Mouse (Mus musculus) midbrain, embryonic 11.5 days (tissue): Measurements from ENCODE around the gene Ugt1a8. TPM values are rescaled to one million over a fixed set of nuclear protein-coding genes. Genes with fewer than 3 reads are reported as not detected.
"Not testable (repeated sequence)": the region's sequence is repeated elsewhere in the genome, so short reads cannot be mapped to it uniquely, and the experiment has no call there.

Source experiments
- ATAC-seq: fragments of 200-750 bp; cut with Nextera tagmentation; 2 replicates; pipeline ENCODE4 v1.8.0; 2017; ENCODE audit warnings: moderate TSS enrichment, moderate library complexity; ENCODE audit not compliant: low FRiP score
- DNase-seq: peaks from one replicate; pipeline ENCODE4 v3.0.0; 2015; ENCODE audit warnings: low spot score; ENCODE audit errors: missing footprints
- H3K27ac ChIP-seq: fragments of 300-500 bp; sonication (generic); 2 replicates; pipeline ENCODE4 v1.5.1; 2014; ENCODE audit warnings: low read depth, low read length
- H3K27me3 ChIP-seq: fragments of 300-500 bp; sonication (generic); 2 replicates; pipeline ENCODE4 v1.6.1; 2014; ENCODE audit warnings: mild to moderate bottlenecking, low read length, moderate library complexity, mixed read lengths; ENCODE audit not compliant: control insufficient read depth, insufficient read depth
- H3K36me3 ChIP-seq: fragments of 300-500 bp; sonication (generic); 2 replicates; pipeline ENCODE4 v1.6.1; 2014; ENCODE audit warnings: mild to moderate bottlenecking, low read length, moderate library complexity, mixed read lengths; ENCODE audit not compliant: control insufficient read depth, insufficient read depth
- H3K4me1 ChIP-seq: fragments of 300-500 bp; sonication (generic); 2 replicates; pipeline ENCODE4 v1.6.1; 2014; ENCODE audit warnings: low read length; ENCODE audit not compliant: control insufficient read depth, insufficient read depth
- H3K4me2 ChIP-seq: fragments of 300-500 bp; sonication (generic); 2 replicates; pipeline ENCODE4 v1.6.1; 2014; ENCODE audit warnings: mild to moderate bottlenecking, moderate library complexity
- H3K4me3 ChIP-seq: fragments of 300-500 bp; sonication (generic); 2 replicates; pipeline ENCODE4 v1.5.1; 2014; ENCODE audit warnings: low read depth, low read length
- H3K9ac ChIP-seq: fragments of 300-500 bp; sonication (generic); 2 replicates; pipeline ENCODE4 v1.6.1; 2014; ENCODE audit warnings: low read length
- H3K9me3 ChIP-seq: fragments of 300-500 bp; sonication (generic); 2 replicates; pipeline ENCODE4 v1.6.1; 2016; ENCODE audit warnings: low read length; ENCODE audit not compliant: control insufficient read depth
- WGBS: fragments of 180-500 bp; shearing (Covaris S2); extraction: QIAGEN DNeasy Blood & Tissue Kit; methylation state at CpG from one replicate; pipeline ENCODE4 v1.1.7; 2014; 5-methylcytosine and 5-hydroxymethylcytosine counted together
- polyA plus RNA-seq: library from polyadenylated mRNA; unstranded; fragments of >200 nt; fragmentation: Nextera tagmentation; extraction: Ambion mirVana; gene quantifications from 2 replicates; pipeline ENCODE4 v1.2.1, GENCODE M21; 2014

Ugt1a8 gene
- polyA plus RNA-seq, 1 experiment from 2014 or later: not detected

- H3K27ac ChIP-seq: no peak overlapping the region
- no peak overlapping the region for H3K4me2 ChIP-seq
- no peak overlapping the region for H3K4me3 ChIP-seq
- 84% methylated on average over 1 of the region's 1 CpGs for WGBS
- H3K4me1 ChIP-seq: no peaks in the 10 kb centered on the region
- no peak overlapping the region for H3K9ac ChIP-seq
- H3K9me3 ChIP-seq: no peaks in the 10 kb centered on the region
- H3K27me3 ChIP-seq: no peaks in the 10 kb centered on the region
- no peak for ATAC-seq
- no peaks in the 10 kb centered on the region for H3K36me3 ChIP-seq
- DNase-seq: no peak
Observed at GRCm38 (mm10) chr1:88077128-88077527, 10.5 kb upstream of the Ugt1a8 start.

DNA sequence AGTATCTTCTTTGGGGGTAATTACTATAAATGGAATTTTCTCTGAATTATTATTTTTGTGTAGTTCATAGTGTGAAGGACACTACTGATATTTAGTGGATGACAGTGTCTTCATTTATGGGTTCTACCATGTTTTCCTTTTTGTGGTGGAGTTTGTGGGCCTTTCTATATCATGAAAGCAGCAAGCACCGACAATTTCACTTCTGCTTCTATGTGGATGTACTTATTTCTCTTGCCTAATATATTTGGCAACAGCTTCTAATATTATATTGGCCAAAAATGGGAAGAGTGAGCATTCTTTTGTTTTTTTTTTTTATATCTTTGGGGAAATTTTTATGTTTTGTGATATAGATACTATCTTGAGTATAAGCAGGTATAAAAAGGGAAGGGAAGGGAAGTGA, 5.9 kb upstream of the Ugt1a8 start:
- DNase-seq (no peak), ATAC-seq (no peak)
- H3K4me2 ChIP-seq: no peak overlapping the region
- H3K27me3 ChIP-seq: no peaks in the 10 kb centered on the region
- H3K9me3 ChIP-seq: no peaks in the 10 kb centered on the region
- H3K27ac ChIP-seq: no peak overlapping the region
- H3K36me3 ChIP-seq: no peaks in the 10 kb centered on the region
- no peaks in the 10 kb centered on the region for H3K4me1 ChIP-seq
- WGBS: 92% methylated on average over 1 of the region's 1 CpGs
- no peak overlapping the region for H3K4me3 ChIP-seq
- no peak overlapping the region for H3K9ac ChIP-seq

DNA sequence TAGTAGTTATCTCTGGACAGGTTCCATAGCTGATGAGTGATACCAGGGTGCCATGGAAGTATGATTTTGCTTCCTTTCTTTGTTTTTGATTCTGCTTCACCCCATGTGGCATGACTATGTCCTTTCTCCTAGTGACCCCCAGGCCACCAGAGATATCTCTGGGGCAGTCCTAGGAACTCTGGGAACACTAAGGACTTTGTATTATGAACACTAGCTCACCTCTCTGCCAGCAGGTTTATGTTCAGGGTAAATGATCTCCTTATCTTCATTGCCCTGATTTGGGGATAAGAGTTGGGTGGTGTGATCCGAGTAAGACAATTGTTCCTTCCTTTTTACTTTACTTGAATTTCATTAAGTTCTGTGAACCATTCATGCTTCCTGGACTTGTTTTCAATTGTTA, 1.5 kb upstream of the Ugt1a8 start:
- no peaks in the 10 kb centered on the region for H3K27me3 ChIP-seq
- no peak overlapping the region for H3K4me3 ChIP-seq
- no peak overlapping the region for H3K9ac ChIP-seq
- H3K27ac ChIP-seq: no peak overlapping the region
- 75% methylated on average over 1 of the region's 1 CpGs for WGBS
- H3K9me3 ChIP-seq: no peaks in the 10 kb centered on the region
- no peaks in the 10 kb centered on the region for H3K36me3 ChIP-seq
- ATAC-seq (no peak), DNase-seq (no peak)
- no peaks in the 10 kb centered on the region for H3K4me1 ChIP-seq
- H3K4me2 ChIP-seq: no peak overlapping the region

- no peak overlapping the region for H3K9ac ChIP-seq
Observed at GRCm38 (mm10) chr1:88092341-88092740, 4.7 kb downstream of the Ugt1a8 start.

GRCm38 (mm10) chr1:88094270-88094676, 6.7 kb downstream of the Ugt1a8 start:
- DNase-seq, H3K4me3 ChIP-seq, H3K27me3 ChIP-seq, H3K9me3 ChIP-seq, ATAC-seq, H3K36me3 ChIP-seq, H3K9ac ChIP-seq, H3K4me1 ChIP-seq, H3K27ac ChIP-seq, H3K4me2 ChIP-seq: not testable (repeated sequence)
- 71% methylated on average over 3 of the region's 3 CpGs for WGBS

More at GRCm38 (mm10) chr1:88092341-88092740, 4.7 kb downstream of the Ugt1a8 start:
- no peaks in the 10 kb centered on the region for H3K4me1 ChIP-seq
- no peaks in the 10 kb centered on the region for H3K9me3 ChIP-seq
- no peak for DNase-seq
- no peaks in the 10 kb centered on the region for H3K36me3 ChIP-seq
- H3K27me3 ChIP-seq: no peaks in the 10 kb centered on the region
- H3K4me3 ChIP-seq: no peak overlapping the region
- H3K4me2 ChIP-seq: no peak overlapping the region
- no peak overlapping the region for H3K27ac ChIP-seq
- no peak for ATAC-seq

GRCm38 (mm10) chr1:88094941-88095492, 7.4 kb downstream of the Ugt1a8 start, which contains the start of gene Ugt1a7c:
Gene Ugt1a7c (plus strand): TSS chr1:88095062.
- WGBS: 79% methylated on average over 10 of the region's 10 CpGs
- Histone ChIP-seq H3K4me3 (no peak within 1 kb of the TSS), H3K36me3 (no peaks in the 10 kb centered on the region), H3K27ac (no peak within 1 kb of the TSS), H3K27me3 (no peaks in the 10 kb centered on the region), H3K9me3 (no peaks in the 10 kb centered on the region), H3K9ac (no peak within 1 kb of the TSS), H3K4me2 (no peak within 1 kb of the TSS), H3K4me1 (no peaks in the 10 kb centered on the region)
- ATAC-seq: no peak
- DNase-seq: peak; percentile 80

GRCm38 (mm10) chr1:88098546-88098945, 10.9 kb downstream of the Ugt1a8 start:
- H3K9ac ChIP-seq, H3K27me3 ChIP-seq, H3K9me3 ChIP-seq, H3K36me3 ChIP-seq, H3K27ac ChIP-seq, DNase-seq, H3K4me2 ChIP-seq, H3K4me3 ChIP-seq, ATAC-seq, H3K4me1 ChIP-seq: not testable (repeated sequence)
- WGBS: 87% methylated on average over 3 of the region's 3 CpGs

- not testable (repeated sequence) for H3K9me3 ChIP-seq, H3K9ac ChIP-seq, H3K4me1 ChIP-seq, H3K4me3 ChIP-seq, DNase-seq, H3K27ac ChIP-seq, H3K36me3 ChIP-seq, H3K27me3 ChIP-seq, ATAC-seq, H3K4me2 ChIP-seq
- WGBS: 90% methylated on average over 2 of the region's 2 CpGs
Observed at GRCm38 (mm10) chr1:88099691-88100090, 12.1 kb downstream of the Ugt1a8 start.

GRCm38 (mm10) chr1:88103019-88103418, 15.4 kb downstream of the Ugt1a8 start, which contains the start of gene Ugt1a6b:
Gene Ugt1a6b (plus strand): TSS chr1:88103252.
- not testable (repeated sequence) for ATAC-seq, DNase-seq, H3K27me3 ChIP-seq, H3K4me3 ChIP-seq, H3K4me2 ChIP-seq, H3K27ac ChIP-seq, H3K9me3 ChIP-seq, H3K9ac ChIP-seq, H3K4me1 ChIP-seq, H3K36me3 ChIP-seq
- WGBS: 64% methylated on average over 2 of the region's 3 CpGs
